Comparison of ENCODE assay signal across 25 mouse cellular contexts in genomic region chr13:23428166-23428993, GRCm38 (mm10). TPM values are rescaled to one million over a fixed set of nuclear protein-coding genes. Genes with fewer than 3 reads are reported as not detected.
A peak's percentile ranks its signal among the peaks of the same experiment; 100 is the strongest.
DNase-seq lines count a peak whose midpoint lies in the region; ATAC-seq lines count a peak whose summit lies in the region.
"Had no signal": no experiment of that assay in that cellular context is flagged by ENCODE, and none has a peak within 500 bp of the region (broad histone marks: within the 10 kb centered on the region; RNA-seq: fewer than 3 reads in every experiment).

No protein-coding gene starts in this region.

- H3K9ac ChIP-seq in kidney, embryonic 14.5 days (ENCODE audit: low read depth, low read length): no peak overlapping the region
- H3K9ac ChIP-seq: forebrain, embryonic 13.5 days; hindbrain, embryonic 12.5 days; liver, embryonic 14.5 days; neural tube, embryonic 12.5 days had no signal

- DNase-seq in embryo, embryonic 10 days (ENCODE audit: low spot score): peak; percentile 47
- DNase-seq in embryo, embryonic 11 days: no peak
- no peak for DNase-seq in kidney, adult 18-20 months
- peak; percentile 1 for DNase-seq in CD4-positive helper T cell, adult 2 months (ENCODE audit: low read depth, low spot score)
- peak; percentile 80 for DNase-seq in R1 (ENCODE audit: low read depth, low spot score)
- no peak for DNase-seq in layer of hippocampus, adult 11-12 months (ENCODE audit: low spot score)
- no peak for DNase-seq in layer of hippocampus, postnatal 36 days
- DNase-seq: adrenal gland, postnatal 14 days; B cell, adult 2 months; cerebellum, adult 8-10 months; right cerebral cortex, postnatal 25 days had no signal

- H3K9me3 ChIP-seq in kidney, embryonic 14.5 days (ENCODE audit: control insufficient read depth, low read length): no peaks in the 10 kb centered on the region
- H3K9me3 ChIP-seq: forebrain, embryonic 13.5 days; hindbrain, embryonic 12.5 days; neural tube, embryonic 12.5 days had no signal

- 0 out of 2 replicates have a peak overlapping the region, but pooled peaks have one; percentile 2 for H3K4me2 ChIP-seq in kidney, embryonic 14.5 days (replicated peaks; ENCODE audit: low read depth, low read length)

- 0 out of 2 replicates have a peak, but pooled peaks cover 8% of the 10 kb centered on the region for H3K4me1 ChIP-seq in kidney, embryonic 14.5 days (ENCODE audit: control insufficient read depth, insufficient read depth, low read length)

- no peak for ATAC-seq in kidney, embryonic 14.5 days (ENCODE audit: low FRiP score, low TSS enrichment)
- ATAC-seq: activated CD4-positive, CD25-positive, alpha-beta regulatory T cell, adult 4 months; forebrain, embryonic 13.5 days; lung, postnatal 0 days; midbrain, embryonic 16.5 days had no signal

- no peak overlapping the region for H3K27ac ChIP-seq in kidney, embryonic 14.5 days (ENCODE audit: low read depth, low read length)
- H3K27ac ChIP-seq: forebrain, embryonic 13.5 days; hindbrain, embryonic 12.5 days; kidney, postnatal 0 days; liver, embryonic 14.5 days; neural tube, embryonic 12.5 days had no signal

- no peak overlapping the region for H3K4me3 ChIP-seq in kidney, embryonic 14.5 days (ENCODE audit: low read length)
- H3K4me3 ChIP-seq: hindbrain, embryonic 12.5 days; neural tube, embryonic 12.5 days had no signal

- no peaks in the 10 kb centered on the region for H3K36me3 ChIP-seq in kidney, embryonic 14.5 days (ENCODE audit: control insufficient read depth, insufficient read depth, low read length)
- H3K36me3 ChIP-seq: hindbrain, embryonic 12.5 days; neural tube, embryonic 12.5 days had no signal

- 61% methylated on average over 16 of the region's 16 CpGs for WGBS in kidney, embryonic 14.5 days

- no peaks in the 10 kb centered on the region for H3K27me3 ChIP-seq in kidney, embryonic 14.5 days (ENCODE audit: control insufficient read depth, insufficient read depth, low read length)
- H3K27me3 ChIP-seq: forebrain, embryonic 13.5 days; hindbrain, embryonic 12.5 days; neural tube, embryonic 12.5 days had no signal

RNA-seq across cellular contexts. Expression of gene Abt1, which starts 4.7 kb away (rescaled TPM):
- polyA plus RNA-seq in kidney, embryonic 14.5 days (2014; fragmentation: Nextera tagmentation; extraction: Ambion mirVana): 12.5 and 13.5 TPM in 2 replicates
- 1 to 10 TPM; 7.9 to 8.7 TPM for total RNA-seq in layer of hippocampus, postnatal 36 days (2021)

RNA-seq across cellular contexts. Expression of gene Btn1a1, which starts 37.3 kb away (rescaled TPM):
- 0.09 TPM in 2 replicates for polyA plus RNA-seq in kidney, embryonic 14.5 days (2014; fragmentation: Nextera tagmentation; extraction: Ambion mirVana)
- not detected for total RNA-seq in layer of hippocampus, postnatal 36 days (2021)
- total RNA-seq: common myeloid progenitor, adult 5-6 weeks; gastrocnemius, postnatal 4 days; layer of hippocampus, postnatal 14 days; left cerebral cortex, postnatal 36 days; megakaryocyte progenitor cell, adult 5-6 weeks had no signal
- polyA plus RNA-seq: activated CD4-positive, CD25-positive, alpha-beta regulatory T cell, adult 4 months; forebrain, embryonic 13.5 days; hindbrain, embryonic 12.5 days; kidney, postnatal 0 days; neural tube, embryonic 12.5 days had no signal

RNA-seq across cellular contexts. Expression of gene Zfp322a, which starts 59.4 kb away (rescaled TPM):
- 43.9 and 55.5 TPM in 2 replicates for polyA plus RNA-seq in kidney, embryonic 14.5 days (2014; fragmentation: Nextera tagmentation; extraction: Ambion mirVana)
- 10 to 100 TPM; 37.7 to 38.8 TPM for total RNA-seq in layer of hippocampus, postnatal 36 days (2021)

Comparison
In these comparisons a context has a peak if more than half of its experiments do, and no peak if none do; other contexts are left out.
1. DNase-seq: peak in embryo, embryonic 10 days (single experiment), CD4-positive helper T cell, adult 2 months (single experiment) and R1 (single experiment); none in embryo, embryonic 11 days (single experiment), kidney, adult 18-20 months (single experiment), layer of hippocampus, adult 11-12 months (single experiment) and layer of hippocampus, postnatal 36 days (0 of 2).